Mouse (Mus musculus) heart, embryonic 13.5 days (tissue): ENCODE data around the gene Uroc1. TPM values are rescaled to one million over a fixed set of nuclear protein-coding genes. Genes with fewer than 3 reads are reported as not detected.

ENCODE experiments used
- ATAC-seq: fragments of 200-750 bp; cut with Nextera tagmentation; 2 replicates; pipeline ENCODE4 v1.8.0; 2017; ENCODE audit warnings: moderate TSS enrichment; ENCODE audit not compliant: insufficient number of reproducible peaks, low FRiP score, low TSS enrichment; ENCODE audit errors: extremely low read depth
- H3K27ac ChIP-seq: fragments of 300-500 bp; sonication (generic); replicated peaks from 2 replicates; pipeline ENCODE4 v1.5.1; 2015; ENCODE audit warnings: moderate library complexity, mild to moderate bottlenecking, inconsistent platforms
- H3K27me3 ChIP-seq: fragments of 300-500 bp; sonication (generic); replicated peaks from 2 replicates; pipeline ENCODE4 v1.6.1; 2015; ENCODE audit warnings: mild to moderate bottlenecking, inconsistent platforms
- H3K36me3 ChIP-seq: fragments of 300-500 bp; sonication (generic); 2 replicates; pipeline ENCODE4 v1.6.1; 2015; ENCODE audit warnings: mild to moderate bottlenecking, inconsistent platforms
- H3K4me1 ChIP-seq: fragments of 300-500 bp; sonication (generic); 2 replicates; pipeline ENCODE4 v1.6.1; 2015; ENCODE audit warnings: inconsistent platforms
- H3K4me2 ChIP-seq: fragments of 300-500 bp; sonication (generic); 2 replicates; pipeline ENCODE4 v1.6.1; 2015; ENCODE audit warnings: inconsistent platforms, mild to moderate bottlenecking, moderate library complexity
- H3K4me3 ChIP-seq: fragments of 300-500 bp; sonication (generic); 2 replicates; pipeline ENCODE4 v1.5.1; 2015; ENCODE audit warnings: moderate library complexity, mild to moderate bottlenecking, inconsistent platforms
- H3K9ac ChIP-seq: fragments of 300-500 bp; sonication (generic); 2 replicates; pipeline ENCODE4 v1.6.1; 2015; ENCODE audit warnings: inconsistent platforms, mild to moderate bottlenecking, moderate library complexity
- H3K9me3 ChIP-seq: fragments of 300-500 bp; sonication (generic); 2 replicates; pipeline ENCODE4 v1.6.1; 2016; ENCODE audit warnings: inconsistent platforms
- WGBS: fragments of 180-500 bp; shearing (Covaris S2); methylation state at CpG from one replicate; pipeline ENCODE4 v1.1.7; 2015; ENCODE audit warnings: mixed read lengths; 5-methylcytosine and 5-hydroxymethylcytosine counted together
- polyA plus RNA-seq: library from polyadenylated mRNA; unstranded; fragments of >200 nt; fragmentation: Nextera tagmentation; extraction: Ambion mirVana; gene quantifications from 2 replicates; pipeline ENCODE4 v1.2.1, GENCODE M21; 2015

The Uroc1 gene
- 0.08 and 0.32 TPM in 2 replicates for polyA plus RNA-seq

DNA sequence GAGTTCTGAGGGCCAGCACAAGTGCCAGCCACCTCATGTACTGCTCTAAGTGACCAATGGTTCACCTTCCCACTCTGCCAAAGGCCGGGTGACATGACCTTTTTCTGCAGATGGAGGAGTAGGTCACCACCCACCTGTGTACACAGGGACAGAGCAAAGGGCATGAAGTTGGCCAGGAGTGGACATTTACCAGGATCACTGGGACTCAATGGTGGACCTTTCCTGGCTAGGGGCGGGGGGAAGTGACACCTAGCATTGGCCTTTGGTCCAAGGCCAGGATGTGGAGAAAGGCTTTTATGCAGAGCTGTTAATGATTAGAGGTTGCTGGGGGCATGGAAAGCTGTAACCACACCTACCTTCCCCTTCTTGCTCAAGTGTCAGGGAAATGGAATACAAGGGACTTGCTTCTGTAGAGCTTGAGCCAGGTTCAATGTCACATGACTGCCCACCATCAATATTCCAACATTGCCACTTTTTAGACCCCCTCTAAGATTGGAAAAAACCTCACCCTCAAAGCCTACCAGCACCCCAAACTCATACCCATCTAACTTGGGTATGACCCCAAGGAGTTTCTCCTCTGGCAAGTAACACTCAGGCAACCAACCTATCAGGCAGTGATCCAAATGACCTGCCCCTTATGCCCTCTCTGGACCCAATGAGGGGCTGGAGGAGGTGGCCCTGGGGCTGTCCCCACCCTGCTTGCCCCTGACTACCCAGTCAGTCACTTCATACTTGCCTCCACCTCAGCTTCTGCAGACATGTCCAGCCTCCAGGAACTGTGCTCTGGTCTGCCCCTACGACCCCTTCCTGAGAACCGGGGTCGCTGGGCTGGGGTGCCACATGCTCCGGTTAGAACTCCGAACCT is at the start of gene Uroc1:
Uroc1 (plus strand) TSS at position 724 of the 865 bp plus-strand sequence.
- no peak within 1 kb of the TSS for H3K9ac ChIP-seq
- 80% methylated on average over 7 of the region's 7 CpGs for WGBS

DNA sequence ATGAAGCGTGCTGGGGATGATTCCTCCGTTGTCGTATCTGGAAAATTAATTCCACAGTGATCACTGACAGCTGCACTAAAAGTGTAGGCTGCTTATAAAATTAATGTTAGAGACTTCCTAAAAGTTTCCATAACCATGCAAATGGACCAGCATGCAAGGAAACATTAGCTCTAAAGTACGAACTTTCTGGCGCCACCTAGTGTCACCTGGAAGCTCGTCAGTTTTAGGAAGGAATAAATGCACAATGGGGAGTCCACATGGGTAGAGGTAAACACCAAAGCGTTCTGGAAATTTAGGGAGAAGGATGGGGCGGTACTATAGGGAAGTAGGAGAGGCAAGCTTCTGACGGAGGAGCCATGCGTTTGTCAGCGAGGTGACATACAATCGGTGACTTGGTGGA is 44.8 kb upstream of the Uroc1 start:
- ATAC-seq = no peak
- Histone ChIP-seq H3K27me3 (no peaks in the 10 kb centered on the region), H3K27ac (no peak overlapping the region), H3K36me3 (no peaks in the 10 kb centered on the region), H3K4me1 (no peaks in the 10 kb centered on the region), H3K9me3 (peaks cover 14% of the 10 kb centered on the region), H3K4me2 (no peak overlapping the region), H3K9ac (no peak overlapping the region), H3K4me3 (no peak overlapping the region)
- WGBS = 46% methylated on average over 12 of the region's 12 CpGs

More for the DNA sequence above, at the start of gene Uroc1:
- no peaks in the 10 kb centered on the region for H3K9me3 ChIP-seq
- no peak within 1 kb of the TSS for H3K4me3 ChIP-seq
- H3K36me3 ChIP-seq = no peaks in the 10 kb centered on the region
- no peak within 1 kb of the TSS for H3K4me2 ChIP-seq
- no peak for ATAC-seq
- peaks cover 6% of the 10 kb centered on the region for H3K27me3 ChIP-seq
- no peak within 1 kb of the TSS for H3K27ac ChIP-seq
- H3K4me1 ChIP-seq = no peaks in the 10 kb centered on the region

DNA sequence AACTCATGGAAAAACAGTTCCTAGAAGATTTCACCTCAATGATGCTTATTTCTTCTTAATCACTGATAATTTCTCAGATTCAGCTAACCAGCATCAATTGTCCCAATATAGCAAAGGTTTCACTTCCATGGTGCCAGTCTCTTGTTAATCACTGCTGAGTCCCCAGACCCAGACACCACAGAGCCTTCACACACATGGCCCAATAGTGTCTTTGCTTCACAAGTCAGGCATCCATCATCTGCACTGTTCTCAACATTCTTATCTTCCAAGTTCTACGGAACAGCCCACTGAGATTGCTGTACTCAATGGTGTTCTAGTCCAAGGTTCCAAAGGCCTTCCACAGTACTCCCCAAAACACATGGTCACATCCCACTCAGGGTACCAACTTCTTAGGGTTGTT is 32.2 kb upstream of the Uroc1 start, which contains the start of gene BC048671:
BC048671 (plus strand) TSS at position 301 of the 400 bp plus-strand sequence.
- H3K4me1 ChIP-seq = no peaks in the 10 kb centered on the region
- WGBS = 77% methylated on average over 1 of the region's 1 CpGs
- H3K27me3 ChIP-seq = no peaks in the 10 kb centered on the region
- no peak within 1 kb of the TSS for H3K27ac ChIP-seq
- ATAC-seq = no peak
- H3K9me3 ChIP-seq = no peaks in the 10 kb centered on the region
- H3K36me3 ChIP-seq = no peaks in the 10 kb centered on the region
- H3K4me3 ChIP-seq = no peak within 1 kb of the TSS
- no peak within 1 kb of the TSS for H3K9ac ChIP-seq
- H3K4me2 ChIP-seq = no peak within 1 kb of the TSS

DNA sequence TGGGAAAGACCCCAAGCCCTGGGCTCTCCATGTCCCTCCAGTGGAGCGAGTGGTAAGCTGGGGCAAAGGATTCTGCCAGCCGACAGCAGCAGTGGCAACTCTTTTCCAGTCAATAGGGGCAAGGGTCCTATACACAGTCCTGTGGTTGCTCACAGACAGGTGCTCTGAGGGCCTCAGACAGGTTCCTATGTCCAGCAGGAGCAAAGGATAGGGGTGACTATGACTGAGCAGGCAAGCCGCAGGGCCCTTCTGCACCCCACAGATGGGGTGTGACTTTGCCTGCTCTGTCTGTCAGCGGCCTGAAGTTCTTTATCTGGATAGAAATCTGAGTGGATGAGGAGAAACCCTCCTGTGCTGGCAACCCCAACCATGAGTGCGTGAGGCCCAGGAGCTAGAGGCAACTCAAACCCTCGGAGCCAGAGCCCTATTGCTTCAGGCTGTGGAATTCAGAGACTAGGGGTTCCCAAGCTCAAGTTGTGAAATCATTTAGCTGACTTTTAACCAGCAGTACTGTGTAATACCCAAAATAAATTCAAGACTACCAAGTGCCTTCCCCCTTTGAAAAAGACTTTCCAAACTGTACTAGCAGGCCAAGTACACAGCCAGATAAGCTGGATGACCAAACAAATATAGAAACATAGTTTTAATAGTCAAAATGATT is 26.6 kb upstream of the Uroc1 start:
- Histone ChIP-seq H3K4me3 (no peak overlapping the region), H3K27me3 (peaks cover 13% of the 10 kb centered on the region; the same call in 1 of the 2 replicates), H3K9me3 (peaks cover 8% of the 10 kb centered on the region), H3K4me1 (no peaks in the 10 kb centered on the region), H3K4me2 (no peak overlapping the region), H3K27ac (no peak overlapping the region), H3K36me3 (no peaks in the 10 kb centered on the region), H3K9ac (no peak overlapping the region)
- 71% methylated on average over 6 of the region's 6 CpGs for WGBS
- ATAC-seq = no peak

DNA sequence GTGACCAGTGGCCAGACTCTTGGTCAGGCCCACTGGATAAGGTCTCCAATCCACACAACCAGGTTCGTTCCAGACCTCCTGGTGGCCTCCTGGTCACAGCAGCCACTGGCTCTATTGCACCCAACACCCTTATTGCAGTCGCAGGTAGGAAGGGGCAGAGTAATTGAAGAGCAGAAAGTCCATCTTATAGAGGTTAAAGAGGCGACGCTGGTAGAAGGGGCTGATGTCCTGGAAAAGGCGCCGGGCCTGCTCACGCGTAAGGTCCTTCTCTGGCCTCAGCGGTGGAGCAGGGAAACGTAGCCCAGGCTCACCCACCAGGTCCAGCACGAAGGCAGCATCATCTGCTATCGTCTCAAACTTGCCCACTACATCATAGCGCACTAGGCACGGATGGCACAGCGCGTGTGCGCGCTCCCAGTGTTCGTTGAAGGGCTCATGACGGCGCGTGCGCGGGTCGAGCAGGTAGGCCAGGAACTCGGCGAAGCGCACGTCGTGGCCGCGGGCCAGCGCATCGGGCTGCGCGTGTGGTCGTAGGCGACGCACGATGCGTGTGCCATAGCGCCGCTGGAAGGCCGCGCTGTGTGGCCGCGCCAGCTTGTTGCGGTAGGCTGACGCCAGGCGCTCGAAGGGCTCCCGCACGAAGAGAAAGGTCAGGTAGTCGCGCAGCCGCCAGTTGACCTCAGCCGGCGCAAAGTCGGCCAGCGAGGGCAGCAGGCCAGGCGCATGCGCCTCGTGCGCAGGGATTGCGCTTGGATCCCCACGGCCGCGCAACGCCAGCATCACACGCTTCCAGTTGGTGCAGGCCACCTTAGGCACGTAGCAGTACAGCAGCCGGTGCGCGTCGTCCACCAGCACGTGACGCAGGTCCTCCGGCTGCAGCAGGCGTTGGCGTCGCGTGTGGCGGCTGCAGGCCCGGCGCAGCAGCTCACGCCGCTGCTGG is 24.0 kb upstream of the Uroc1 start:
- Histone ChIP-seq H3K4me1 (no peaks in the 10 kb centered on the region), H3K9me3 (peaks cover 8% of the 10 kb centered on the region), H3K27ac (no peak overlapping the region), H3K4me3 (no peak overlapping the region), H3K27me3 (peaks cover 13% of the 10 kb centered on the region; the same call in 1 of the 2 replicates), H3K36me3 (no peaks in the 10 kb centered on the region), H3K4me2 (no peak overlapping the region), H3K9ac (no peak overlapping the region)
- no peak for ATAC-seq
- 74% methylated on average over 87 of the region's 87 CpGs for WGBS

GRCm38 (mm10) chr6:90315961-90316360 is 17.1 kb upstream of the Uroc1 start:
- H3K4me3 ChIP-seq = no peak overlapping the region
- no peaks in the 10 kb centered on the region for H3K4me1 ChIP-seq
- no peak overlapping the region for H3K9ac ChIP-seq
- WGBS = 71% methylated on average over 5 of the region's 5 CpGs
- H3K27me3 ChIP-seq = no peaks in the 10 kb centered on the region
- H3K4me2 ChIP-seq = no peak overlapping the region
- no peaks in the 10 kb centered on the region for H3K9me3 ChIP-seq
- no peaks in the 10 kb centered on the region for H3K36me3 ChIP-seq
- ATAC-seq = no peak
- no peak overlapping the region for H3K27ac ChIP-seq

DNA sequence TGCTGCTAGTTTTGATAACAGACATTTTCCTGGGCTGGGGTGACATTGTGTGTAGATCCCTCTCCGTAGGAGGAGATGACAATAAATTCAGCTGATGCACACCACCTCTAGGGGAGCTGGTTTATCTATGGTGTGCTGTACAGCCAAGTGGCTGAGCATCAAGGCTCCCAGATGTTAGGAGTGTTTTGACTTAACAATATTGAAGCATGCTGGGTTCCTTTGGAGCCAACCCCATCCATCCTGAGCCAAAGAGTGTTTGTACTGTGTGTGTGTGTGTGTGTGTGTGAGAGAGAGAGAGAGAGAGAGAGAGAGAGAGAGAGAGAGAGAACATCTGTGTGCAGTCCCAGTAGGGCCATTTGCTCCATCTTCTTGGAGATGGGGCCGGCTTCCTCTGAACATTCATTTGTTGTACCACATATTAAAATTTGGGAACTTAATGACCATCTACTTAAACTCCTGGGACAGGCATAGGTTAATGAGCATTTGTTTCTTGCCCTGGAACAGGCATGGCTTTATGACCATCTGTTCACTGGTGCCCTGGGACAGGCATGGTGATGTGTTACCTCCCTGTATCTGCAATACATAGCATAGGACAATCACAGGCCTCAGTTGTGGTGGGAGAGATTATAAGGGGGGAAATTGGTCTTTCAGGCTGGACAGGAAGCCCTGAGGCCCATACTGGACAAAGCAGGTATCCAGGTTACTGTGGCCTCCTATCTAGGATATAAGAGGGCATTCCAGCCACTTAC is 15.4 kb upstream of the Uroc1 start:
- no peak overlapping the region for H3K4me3 ChIP-seq
- no peaks in the 10 kb centered on the region for H3K36me3 ChIP-seq
- no peak overlapping the region for H3K9ac ChIP-seq
- no peaks in the 10 kb centered on the region for H3K27me3 ChIP-seq
- no peaks in the 10 kb centered on the region for H3K9me3 ChIP-seq
- H3K27ac ChIP-seq = no peak overlapping the region
- no peak for ATAC-seq
- 73% methylated on average over 2 of the region's 2 CpGs for WGBS
- H3K4me2 ChIP-seq = no peak overlapping the region
- H3K4me1 ChIP-seq = no peaks in the 10 kb centered on the region

DNA sequence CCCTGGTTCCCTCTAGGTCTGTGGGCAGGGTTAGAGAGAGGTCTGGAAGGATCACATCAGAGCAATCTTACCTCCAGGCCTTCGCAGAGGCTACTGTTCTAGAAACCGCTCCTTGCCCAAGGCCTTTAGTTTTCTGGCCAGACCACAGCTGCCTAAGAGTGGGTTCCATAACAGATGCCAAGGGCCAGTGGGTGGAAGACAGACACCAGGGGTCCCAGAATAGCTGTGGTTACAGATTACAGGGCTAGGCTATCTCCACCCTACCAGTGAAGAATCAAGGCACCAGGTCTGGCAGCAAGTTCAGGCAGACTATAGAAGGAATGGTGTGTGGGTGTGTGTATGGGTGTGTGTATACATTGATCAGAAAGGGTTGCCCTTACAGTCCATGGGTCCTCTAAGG is 14.1 kb upstream of the Uroc1 start:
- 81% methylated on average over 2 of the region's 2 CpGs for WGBS
- Histone ChIP-seq H3K27me3 (peaks cover 7% of the 10 kb centered on the region; the same call in 1 of the 2 replicates), H3K4me2 (no peak overlapping the region), H3K9me3 (no peaks in the 10 kb centered on the region), H3K9ac (no peak overlapping the region), H3K4me1 (no peaks in the 10 kb centered on the region), H3K36me3 (no peaks in the 10 kb centered on the region), H3K4me3 (no peak overlapping the region), H3K27ac (no peak overlapping the region)
- no peak for ATAC-seq

DNA sequence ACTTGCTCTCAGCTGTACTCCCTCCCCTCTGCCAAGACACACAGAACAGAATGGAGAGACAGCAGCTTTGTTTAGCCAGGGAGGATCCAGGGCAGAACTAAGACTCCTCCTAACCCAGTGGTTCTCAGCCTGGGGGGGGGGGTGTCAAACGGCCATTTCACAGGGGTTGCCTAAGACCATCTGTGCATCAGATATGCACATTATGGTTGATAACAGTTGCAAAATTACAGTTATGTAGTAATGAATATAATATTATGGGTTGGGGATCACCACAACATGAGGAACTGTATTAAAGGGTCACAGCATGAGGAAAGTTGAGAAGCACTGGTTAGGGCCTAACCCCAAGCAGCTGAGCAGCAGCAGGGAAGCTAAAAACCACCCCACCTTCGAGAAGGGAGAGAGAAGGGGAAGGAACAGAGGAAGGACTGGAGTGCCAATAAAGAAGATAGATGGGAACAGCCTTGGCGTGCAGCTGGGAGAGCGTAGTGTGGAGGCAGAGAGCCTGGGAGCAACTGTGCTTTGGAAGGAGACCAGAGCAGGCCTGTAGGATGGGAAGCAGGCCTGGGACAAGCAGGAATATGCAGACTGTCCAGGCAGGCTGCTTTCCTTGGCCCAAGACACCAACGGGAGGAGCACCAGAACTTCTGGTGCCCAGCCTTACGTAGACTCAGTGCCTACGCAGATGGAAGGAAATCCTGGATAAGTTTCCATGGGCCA is 13.5 kb upstream of the Uroc1 start:
- H3K4me2 ChIP-seq = no peak overlapping the region
- no peak for ATAC-seq
- H3K4me3 ChIP-seq = no peak overlapping the region

GRCm38 (mm10) chr6:90320429-90320828 is 12.7 kb upstream of the Uroc1 start:
- WGBS = 62% methylated on average over 5 of the region's 5 CpGs
- Histone ChIP-seq H3K4me2 (no peak overlapping the region), H3K9ac (no peak overlapping the region), H3K9me3 (no peaks in the 10 kb centered on the region), H3K27me3 (peaks cover 21% of the 10 kb centered on the region), H3K4me1 (no peaks in the 10 kb centered on the region), H3K4me3 (no peak overlapping the region), H3K27ac (no peak overlapping the region), H3K36me3 (no peaks in the 10 kb centered on the region)
- no peak for ATAC-seq

More for the DNA sequence above, 13.5 kb upstream of the Uroc1 start:
- no peaks in the 10 kb centered on the region for H3K9me3 ChIP-seq
- H3K27ac ChIP-seq = no peak overlapping the region
- 74% methylated on average over 7 of the region's 7 CpGs for WGBS
- peaks cover 13% of the 10 kb centered on the region for H3K27me3 ChIP-seq
- H3K36me3 ChIP-seq = no peaks in the 10 kb centered on the region
- H3K9ac ChIP-seq = no peak overlapping the region
- no peaks in the 10 kb centered on the region for H3K4me1 ChIP-seq
